Mouse (Mus musculus): ENCODE measurements around the gene Tas2r125.
"Not testable (repeated sequence)": the region's sequence is repeated elsewhere in the genome, so short reads cannot be mapped to it uniquely, and the experiment has no call there.

Tas2r125 gene

DNA sequence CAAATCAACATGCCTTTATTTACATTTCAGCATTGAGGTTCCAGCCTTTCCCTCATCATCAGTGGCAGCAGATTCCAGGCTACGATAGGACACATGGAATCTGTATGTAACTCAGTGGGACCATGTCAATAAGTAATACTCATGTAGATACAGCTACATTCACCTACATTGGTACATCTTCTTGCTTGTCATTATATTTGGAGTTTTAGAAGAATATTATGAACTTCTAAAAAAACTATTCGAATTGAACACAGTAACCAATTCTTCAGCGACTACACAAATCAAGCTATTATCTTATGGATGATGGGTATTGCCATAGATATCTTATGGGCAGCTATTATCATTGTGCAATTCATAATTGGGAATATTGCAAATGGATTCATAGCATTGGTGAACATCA is at the start of gene Tas2r125:
TSS of gene Tas2r125 (plus strand) at position 301 of the 400 bp plus-strand sequence.
- ATAC-seq (ENCODE audit: insufficient number of reproducible peaks, low FRiP score, low TSS enrichment) = no peak

DNA sequence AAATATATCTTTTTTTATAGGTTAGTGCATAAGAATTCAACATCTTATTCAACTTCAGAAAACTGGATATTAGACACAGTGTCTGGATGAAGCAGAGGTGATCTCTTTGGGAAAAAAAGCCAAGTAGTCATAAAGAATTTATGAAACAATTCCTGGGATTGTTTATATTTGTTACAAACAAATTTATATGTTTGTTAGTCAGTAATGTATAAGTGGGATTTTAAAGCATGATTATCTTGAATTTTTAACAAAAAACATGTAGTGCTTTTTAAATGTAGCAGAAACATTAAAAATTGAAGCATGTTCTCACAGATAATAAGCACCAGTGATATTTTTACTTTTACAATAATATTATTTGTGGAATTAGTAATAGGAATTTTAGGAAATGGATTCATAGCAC is 41.7 kb upstream of the Tas2r125 start, which contains the start of gene Tas2r110:
TSS of gene Tas2r110 (plus strand) at position 301 of the 400 bp plus-strand sequence.
- ATAC-seq (ENCODE audit: insufficient number of reproducible peaks, low FRiP score, low TSS enrichment) = no peak

- no peak for ATAC-seq (ENCODE audit: insufficient number of reproducible peaks, low FRiP score, low TSS enrichment)
These were observed 16.7 kb upstream of the Tas2r125 start, which contains the start of gene Tas2r113 for GRCm38 (mm10) chr6:132892711-132893110. Tas2r113 (plus strand) TSS chr6:132893011.

- not testable (repeated sequence) for ATAC-seq (ENCODE audit: insufficient number of reproducible peaks, low FRiP score, low TSS enrichment)
These were observed 31.9 kb downstream of the Tas2r125 start for GRCm38 (mm10) chr6:132941376-132941775.

DNA sequence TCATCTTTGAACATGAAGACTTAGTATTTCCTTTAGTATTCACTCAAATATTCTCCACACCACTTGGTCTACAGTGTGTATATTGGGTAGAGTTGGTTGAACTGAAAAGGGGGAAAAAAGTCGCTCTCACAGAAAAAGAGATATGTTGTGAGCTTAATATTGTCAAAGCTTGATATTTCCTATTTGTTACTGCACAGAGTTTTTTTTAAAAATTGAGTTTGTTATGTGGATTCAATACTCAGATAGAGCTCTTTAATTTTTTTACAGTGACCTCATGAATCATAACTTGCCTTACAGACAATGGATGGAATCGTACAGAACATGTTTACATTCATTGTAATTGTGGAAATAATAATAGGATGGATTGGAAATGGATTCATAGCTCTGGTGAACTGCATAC is 41.4 kb downstream of the Tas2r125 start, which contains the start of gene Tas2r129:
TSS of gene Tas2r129 (plus strand) at position 301 of the 400 bp plus-strand sequence.
- no peak for ATAC-seq (ENCODE audit: insufficient number of reproducible peaks, low FRiP score, low TSS enrichment)

DNA sequence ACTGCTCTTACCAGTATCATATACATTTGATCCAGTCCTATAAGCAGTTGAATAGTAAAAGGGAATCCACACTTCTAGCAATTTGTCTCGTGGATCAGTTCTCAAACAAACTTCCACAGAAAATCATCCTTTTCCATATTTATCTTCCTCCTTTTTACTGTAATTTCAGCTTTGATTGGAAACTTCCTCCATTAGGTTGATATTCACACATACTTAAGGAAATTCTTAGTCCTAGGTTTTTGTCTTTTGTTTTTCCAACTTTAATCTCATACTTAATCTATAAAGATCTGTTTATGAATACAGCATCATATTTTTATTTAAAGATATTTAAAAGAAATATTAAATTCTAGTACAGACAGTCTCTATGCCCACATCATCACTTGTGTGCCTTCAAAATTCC is 48.4 kb downstream of the Tas2r125 start, which contains the start of gene Tas2r131:
TSS of gene Tas2r131 (minus strand) at position 101 of the 400 bp plus-strand sequence.
- ATAC-seq (ENCODE audit: insufficient number of reproducible peaks, low FRiP score, low TSS enrichment) = no peak

All from cerebellum, adult (tissue).